Mouse (Mus musculus): ENCODE results near the gene Slc38a5. TPM values are rescaled to one million over a fixed set of nuclear protein-coding genes. Genes with fewer than 3 reads are reported as not detected.
"Not testable (repeated sequence)": the region's sequence is repeated elsewhere in the genome, so short reads cannot be mapped to it uniquely, and the experiment has no call there.

The Slc38a5 gene
- polyA plus RNA-seq, 1 experiment from 2014 or later: 14.9 TPM

GRCm38 (mm10) chrX:8252334-8253285, 18.3 kb upstream of the Slc38a5 start, which contains the start of gene Ftsj1:
Gene Ftsj1, minus strand, starts transcription at chrX:8252406.
- H3K4me1 ChIP-seq: peaks cover 9% of the 10 kb centered on the region
- no peaks in the 10 kb centered on the region for H3K36me3 ChIP-seq (ENCODE audit: poor library complexity, severe bottlenecking)
- WGBS: 18% methylated on average over 45 of the region's 45 CpGs
- H3K4me2 ChIP-seq: peak within 1 kb of the TSS; percentile 60
- peak; percentile 94 for ATAC-seq
- H3K4me3 ChIP-seq: peak within 1 kb of the TSS; percentile 56
- H3K27ac ChIP-seq: peak within 1 kb of the TSS; percentile 54; the same call in 1 of the 2 replicates
- peak within 1 kb of the TSS; percentile 73 for H3K9ac ChIP-seq
- no peaks in the 10 kb centered on the region for H3K9me3 ChIP-seq (replicated peaks)
- no peaks in the 10 kb centered on the region for H3K27me3 ChIP-seq

- Histone ChIP-seq H3K9me3 (replicated peaks) (no peaks in the 10 kb centered on the region), H3K4me2 (no peak overlapping the region), H3K9ac (no peak overlapping the region), H3K4me1 (peaks cover 9% of the 10 kb centered on the region), H3K27ac (no peak overlapping the region), H3K36me3 (ENCODE audit: poor library complexity, severe bottlenecking) (no peaks in the 10 kb centered on the region), H3K4me3 (no peak overlapping the region), H3K27me3 (no peaks in the 10 kb centered on the region)
- no peak for ATAC-seq
- WGBS: 82% methylated on average over 2 of the region's 2 CpGs
Observed at GRCm38 (mm10) chrX:8253711-8254110, 17.2 kb upstream of the Slc38a5 start.

- H3K4me1 ChIP-seq: peaks cover 8% of the 10 kb centered on the region
- H3K36me3 ChIP-seq (ENCODE audit: poor library complexity, severe bottlenecking): no peaks in the 10 kb centered on the region
- H3K4me3 ChIP-seq: no peak overlapping the region
- H3K4me2 ChIP-seq: no peak overlapping the region
- H3K9ac ChIP-seq: no peak overlapping the region
- no peak overlapping the region for H3K27ac ChIP-seq
- no peaks in the 10 kb centered on the region for H3K27me3 ChIP-seq
- 21% methylated on average over 2 of the region's 6 CpGs for WGBS
- no peaks in the 10 kb centered on the region for H3K9me3 ChIP-seq (replicated peaks)
- no peak for ATAC-seq
Observed at GRCm38 (mm10) chrX:8255807-8256206, 15.1 kb upstream of the Slc38a5 start.

GRCm38 (mm10) chrX:8259478-8259877, 11.5 kb upstream of the Slc38a5 start:
- no peaks in the 10 kb centered on the region for H3K4me1 ChIP-seq
- H3K4me3 ChIP-seq: no peak overlapping the region
- no peak overlapping the region for H3K27ac ChIP-seq
- no peak for ATAC-seq
- H3K9ac ChIP-seq: no peak overlapping the region
- H3K4me2 ChIP-seq: no peak overlapping the region
- no peaks in the 10 kb centered on the region for H3K36me3 ChIP-seq (ENCODE audit: poor library complexity, severe bottlenecking)
- no peaks in the 10 kb centered on the region for H3K27me3 ChIP-seq
- 84% methylated on average over 12 of the region's 12 CpGs for WGBS
- H3K9me3 ChIP-seq (replicated peaks): no peaks in the 10 kb centered on the region

DNA sequence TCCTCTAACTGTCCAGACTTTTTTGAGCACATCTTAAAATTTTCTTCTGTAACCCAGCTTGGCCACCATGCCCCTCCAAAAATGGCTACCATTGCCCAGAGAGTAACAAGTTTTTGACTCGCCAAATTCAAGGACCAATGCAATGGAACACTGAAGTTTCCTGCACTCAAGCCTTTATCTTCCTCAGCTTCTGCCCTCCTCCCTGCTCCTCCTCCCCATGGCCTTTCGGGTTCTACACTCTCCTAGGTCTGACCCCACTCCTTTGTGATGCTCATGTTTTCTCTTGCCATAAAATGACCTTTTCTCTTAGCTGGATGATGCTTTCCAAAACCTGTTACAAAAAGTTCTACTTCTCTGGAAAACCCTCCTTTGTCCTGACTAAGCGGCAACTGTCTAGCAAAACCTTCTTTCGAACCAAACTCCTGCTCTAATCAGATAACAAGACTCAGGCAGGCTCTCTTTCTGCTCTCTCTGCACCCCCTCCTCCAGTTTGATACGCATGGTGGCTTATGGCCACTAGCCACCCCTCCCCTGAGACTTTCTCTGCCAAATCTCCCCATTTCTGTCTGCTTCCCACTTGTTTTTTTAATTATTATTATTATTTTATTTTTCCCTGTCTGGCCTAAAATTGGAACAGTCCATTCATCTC, 7.7 kb upstream of the Slc38a5 start:
- no peak overlapping the region for H3K9ac ChIP-seq
- no peaks in the 10 kb centered on the region for H3K36me3 ChIP-seq (ENCODE audit: poor library complexity, severe bottlenecking)
- no peak overlapping the region for H3K4me2 ChIP-seq
- no peak for ATAC-seq
- 77% methylated on average over 5 of the region's 5 CpGs for WGBS
- no peaks in the 10 kb centered on the region for H3K9me3 ChIP-seq (replicated peaks)
- no peak overlapping the region for H3K27ac ChIP-seq
- no peaks in the 10 kb centered on the region for H3K27me3 ChIP-seq
- no peak overlapping the region for H3K4me3 ChIP-seq
- H3K4me1 ChIP-seq: no peaks in the 10 kb centered on the region

DNA sequence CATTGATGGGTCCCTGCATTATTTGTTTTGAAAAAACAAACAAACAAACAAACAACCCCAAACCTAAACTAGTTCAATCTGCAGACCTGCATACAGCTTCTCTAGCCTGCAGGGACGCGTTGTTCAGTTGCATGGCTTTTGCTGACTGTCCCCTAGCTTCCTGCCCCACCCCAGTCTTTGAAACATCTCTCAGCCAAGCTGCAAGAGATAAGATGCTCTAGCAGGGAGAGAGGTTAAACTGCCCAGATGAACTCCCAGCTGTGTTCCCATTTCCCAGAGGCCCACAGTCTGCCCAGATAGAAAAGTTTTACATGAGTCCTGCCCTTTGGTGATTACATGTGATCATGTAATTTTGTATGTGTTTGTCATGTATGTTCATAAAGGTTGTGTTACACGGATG, 6.7 kb upstream of the Slc38a5 start:
- whole genome bisulfite sequencing: 86% methylated on average over 3 of the region's 3 CpGs

DNA sequence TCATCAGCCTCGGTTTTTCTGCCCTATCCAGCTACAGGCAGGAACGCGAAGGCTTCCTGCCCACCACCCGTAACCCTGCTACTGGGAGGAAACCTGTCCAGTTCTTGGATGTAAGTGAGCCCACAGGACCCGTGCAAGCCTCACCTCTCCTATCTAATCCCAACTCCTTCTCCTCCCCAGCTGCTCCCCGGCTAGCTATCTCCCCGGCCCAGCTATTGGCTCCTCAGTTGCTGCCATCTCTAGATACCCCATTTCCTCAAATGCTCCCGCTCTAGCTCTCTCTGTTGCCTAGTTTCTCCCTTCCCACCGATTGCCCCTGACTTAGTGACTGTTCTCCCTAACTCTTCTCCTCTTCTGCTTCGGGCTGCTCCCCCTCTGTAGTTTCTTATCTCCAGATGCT, 1.1 kb downstream of the Slc38a5 start:
- no peak overlapping the region for H3K4me3 ChIP-seq
- no peak overlapping the region for H3K9ac ChIP-seq
- H3K9me3 ChIP-seq (replicated peaks): no peaks in the 10 kb centered on the region
- 23% methylated on average over 10 of the region's 10 CpGs for WGBS
- no peaks in the 10 kb centered on the region for H3K36me3 ChIP-seq (ENCODE audit: poor library complexity, severe bottlenecking)
- peak overlapping the region; percentile 34 for H3K4me2 ChIP-seq
- no peak overlapping the region for H3K27ac ChIP-seq
- no peak for ATAC-seq
- no peaks in the 10 kb centered on the region for H3K4me1 ChIP-seq
- no peaks in the 10 kb centered on the region for H3K27me3 ChIP-seq

More for the DNA sequence above, 6.7 kb upstream of the Slc38a5 start:
- Histone ChIP-seq H3K36me3 (ENCODE audit: poor library complexity, severe bottlenecking) (no peaks in the 10 kb centered on the region), H3K27me3 (no peaks in the 10 kb centered on the region), H3K4me2 (no peak overlapping the region), H3K9me3 (replicated peaks) (no peaks in the 10 kb centered on the region), H3K4me3 (no peak overlapping the region), H3K4me1 (no peaks in the 10 kb centered on the region), H3K9ac (no peak overlapping the region), H3K27ac (no peak overlapping the region)
- ATAC-seq: no peak

DNA sequence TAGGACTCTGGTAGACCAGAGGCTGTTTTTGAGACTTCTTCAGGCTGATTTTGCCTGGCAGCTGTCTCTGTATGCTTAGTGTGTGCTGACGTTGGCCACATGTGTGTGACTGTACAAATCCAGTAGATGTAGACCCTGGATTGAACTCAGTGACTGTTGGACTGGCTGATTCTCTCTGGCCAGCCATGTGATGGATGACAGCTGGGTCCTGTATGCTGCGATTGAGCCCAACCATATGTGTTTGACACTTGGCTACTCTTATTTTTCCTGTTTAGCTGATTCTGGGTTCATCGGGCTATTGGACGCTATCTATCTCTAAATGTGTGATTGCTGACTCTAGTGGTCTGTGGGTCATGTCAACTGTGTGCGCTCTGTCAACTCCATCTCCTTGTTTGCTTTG, 3.1 kb downstream of the Slc38a5 start:
- Histone ChIP-seq H3K9ac (no peak overlapping the region), H3K4me1 (no peaks in the 10 kb centered on the region), H3K36me3 (ENCODE audit: poor library complexity, severe bottlenecking) (no peaks in the 10 kb centered on the region), H3K27me3 (no peaks in the 10 kb centered on the region), H3K4me2 (no peak overlapping the region), H3K4me3 (no peak overlapping the region), H3K27ac (no peak overlapping the region), H3K9me3 (replicated peaks) (no peaks in the 10 kb centered on the region)
- WGBS: 93% methylated on average over 5 of the region's 5 CpGs
- no peak for ATAC-seq

DNA sequence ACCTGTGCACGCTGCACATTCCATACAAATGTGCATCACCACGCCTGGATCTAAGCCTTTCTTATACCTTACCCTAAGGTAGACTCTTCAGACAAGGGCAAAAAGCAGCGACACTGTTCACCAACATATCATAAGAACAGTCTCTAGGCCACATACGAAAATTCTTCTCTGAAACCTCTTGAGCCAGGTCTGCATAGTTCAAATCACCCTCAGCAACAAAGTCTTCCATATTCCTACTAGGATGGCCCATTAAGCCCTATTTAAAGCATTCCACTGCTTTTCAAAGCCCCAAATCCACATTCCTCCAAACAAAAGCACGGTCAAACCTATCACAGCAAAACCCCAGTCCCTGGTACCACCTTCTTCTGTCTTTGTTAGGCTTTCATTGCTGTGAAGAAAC, 17.7 kb downstream of the Slc38a5 start:
- Histone ChIP-seq H3K27ac (no peak overlapping the region), H3K27me3 (no peaks in the 10 kb centered on the region), H3K36me3 (ENCODE audit: poor library complexity, severe bottlenecking) (no peaks in the 10 kb centered on the region), H3K4me1 (no peaks in the 10 kb centered on the region), H3K9me3 (replicated peaks) (no peaks in the 10 kb centered on the region), H3K4me3 (no peak overlapping the region), H3K9ac (no peak overlapping the region), H3K4me2 (no peak overlapping the region)
- WGBS: 73% methylated on average over 5 of the region's 5 CpGs
- no peak for ATAC-seq

DNA sequence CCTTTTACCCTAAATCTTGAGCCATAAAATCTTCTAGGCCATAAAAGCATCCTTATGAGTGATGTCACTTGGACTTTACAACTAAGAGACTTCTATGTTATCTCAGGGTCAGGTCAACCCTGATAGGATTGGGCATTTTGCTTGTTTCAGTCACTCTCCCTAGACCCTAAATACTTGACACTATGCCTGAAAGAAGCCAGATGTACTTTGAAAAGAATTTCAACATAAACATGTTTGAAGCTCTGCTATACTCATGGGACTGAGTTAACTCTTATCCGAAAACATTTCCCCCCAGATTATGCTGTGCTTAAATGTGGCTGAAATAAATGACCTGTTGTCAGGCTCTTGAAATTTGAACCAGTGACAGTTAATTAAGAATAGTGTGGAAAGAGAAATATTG, 38.4 kb downstream of the Slc38a5 start:
- ATAC-seq: no peak
- no peaks in the 10 kb centered on the region for H3K36me3 ChIP-seq (ENCODE audit: poor library complexity, severe bottlenecking)
- H3K4me2 ChIP-seq: no peak overlapping the region
- WGBS: 92% methylated on average over 1 of the region's 1 CpGs
- no peaks in the 10 kb centered on the region for H3K4me1 ChIP-seq
- H3K4me3 ChIP-seq: no peak overlapping the region
- H3K9ac ChIP-seq: no peak overlapping the region
- H3K27me3 ChIP-seq: no peaks in the 10 kb centered on the region
- no peaks in the 10 kb centered on the region for H3K9me3 ChIP-seq (replicated peaks)
- H3K27ac ChIP-seq: no peak overlapping the region

DNA sequence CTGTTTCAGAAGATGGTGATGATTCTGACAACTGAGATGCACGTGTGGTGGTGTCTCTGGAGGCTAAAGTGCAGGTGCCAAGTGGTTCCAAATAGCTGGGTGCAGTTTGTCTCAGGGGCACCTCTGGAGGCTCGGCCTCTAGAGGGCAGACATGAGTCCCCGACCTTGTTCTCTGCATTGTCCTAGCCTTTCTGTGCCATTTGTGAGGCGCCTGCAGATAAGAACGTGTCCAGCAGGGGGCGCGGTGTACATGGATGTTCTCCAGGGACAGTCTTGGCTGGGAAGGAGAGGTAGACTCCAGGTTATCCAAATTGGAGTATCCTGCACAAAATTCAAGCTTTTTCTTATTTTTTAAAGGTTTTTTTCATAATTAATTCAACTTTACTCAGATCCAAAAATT, 44.0 kb downstream of the Slc38a5 start:
- not testable (repeated sequence) for H3K9me3 ChIP-seq (replicated peaks); H3K9ac ChIP-seq; H3K27me3 ChIP-seq; ATAC-seq; H3K4me2 ChIP-seq; H3K36me3 ChIP-seq (ENCODE audit: poor library complexity, severe bottlenecking); H3K4me1 ChIP-seq; H3K4me3 ChIP-seq; H3K27ac ChIP-seq
- 10% methylated on average over 7 of the region's 7 CpGs for WGBS

DNA sequence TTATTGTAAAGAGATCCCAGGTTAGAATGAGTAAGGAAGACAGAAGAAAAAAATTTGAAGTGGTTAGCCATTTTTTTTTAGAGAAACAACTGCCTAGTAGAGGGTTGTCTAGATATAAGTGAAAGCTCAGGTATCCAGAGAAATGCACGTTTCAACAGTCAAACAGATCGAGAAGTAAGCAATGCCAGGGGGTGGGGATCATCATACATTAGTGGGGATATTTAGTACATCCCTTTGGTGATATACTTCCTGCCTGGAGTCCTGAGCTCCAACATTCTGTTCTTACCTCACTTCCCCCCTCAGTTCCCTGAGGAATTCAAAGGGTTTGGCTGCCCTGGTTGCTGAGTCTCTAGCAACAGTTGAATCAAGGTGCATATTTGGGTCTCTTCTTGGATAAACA, 56.2 kb downstream of the Slc38a5 start, which contains the start of gene Ssxb10:
Ssxb10 (plus strand) TSS at position 301 of the 400 bp plus-strand sequence.
- no peaks in the 10 kb centered on the region for H3K4me1 ChIP-seq
- no peak within 1 kb of the TSS for H3K4me3 ChIP-seq
- H3K27me3 ChIP-seq: no peaks in the 10 kb centered on the region
- no peak within 1 kb of the TSS for H3K27ac ChIP-seq
- no peak within 1 kb of the TSS for H3K9ac ChIP-seq
- no peaks in the 10 kb centered on the region for H3K36me3 ChIP-seq (ENCODE audit: poor library complexity, severe bottlenecking)
- WGBS: 69% methylated on average over 2 of the region's 2 CpGs
- no peak within 1 kb of the TSS for H3K4me2 ChIP-seq
- peaks cover 12% of the 10 kb centered on the region for H3K9me3 ChIP-seq (replicated peaks)
- no peak for ATAC-seq

Data from forebrain, embryonic 13.5 days (tissue).